Mouse (Mus musculus) CH12.LX (cell line): ENCODE measurements around the gene Tmem164.

ENCODE experiments used
- GABPA ChIP-seq: IDR thresholded peaks from 2 replicates; pipeline ENCODE4 v1.6.1; 2012; ENCODE audit warnings: low read depth, low read length, improper control_type of control experiment, inconsistent platforms; ENCODE audit not compliant: insufficient replicate concordance
- IRF4 ChIP-seq: IDR thresholded peaks from 2 replicates; pipeline ENCODE4 v1.6.1; 2014; ENCODE audit warnings: low read depth, mild to moderate bottlenecking, inconsistent platforms, low read length, improper control_type of control experiment
- MAX ChIP-seq: IDR thresholded peaks from 2 replicates; pipeline ENCODE4 v1.6.1; 2011; ENCODE audit warnings: low read length, improper control_type of control experiment
- POLR2A ChIP-seq: IDR thresholded peaks from 2 replicates; pipeline ENCODE4 v1.6.1; 2011; ENCODE audit warnings: low read depth, mild to moderate bottlenecking, improper control_type of control experiment, low read length
- USF1 ChIP-seq: IDR thresholded peaks from 2 replicates; pipeline ENCODE4 v1.6.1; 2014; ENCODE audit warnings: low read depth, mild to moderate bottlenecking, inconsistent platforms, low read length, improper control_type of control experiment

DNA sequence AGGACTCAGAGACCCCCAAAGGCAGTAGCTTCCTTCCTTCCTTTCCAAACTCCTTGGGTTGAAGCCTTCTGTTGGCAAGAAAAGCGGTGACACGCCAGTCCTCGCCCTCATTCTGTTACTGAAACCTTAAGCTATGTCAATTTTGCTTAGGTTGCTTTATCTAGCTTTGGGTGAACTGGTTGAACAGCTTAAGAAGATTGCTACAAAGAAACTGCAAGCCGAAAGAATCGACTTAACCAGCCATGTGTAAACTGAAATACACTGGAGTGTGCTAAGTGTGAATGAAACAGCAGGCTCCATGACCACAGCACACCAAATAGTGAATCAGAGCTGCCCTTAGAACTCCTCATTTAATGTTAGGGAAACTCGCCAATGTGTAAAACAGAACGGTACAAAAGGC lies 204.8 kb downstream of the Tmem164 start:
- TF ChIP-seq POLR2A = no peak
- TF ChIP-seq GABPA = no peak
- TF ChIP-seq USF1 = no peak
- no peak for TF ChIP-seq IRF4
- TF ChIP-seq MAX = no peak
